Mouse (Mus musculus): Measurements from ENCODE around the gene Nt5dc1. TPM values are rescaled to one million over a fixed set of nuclear protein-coding genes. Genes with fewer than 3 reads are reported as not detected.

Nt5dc1 gene
- polyA plus RNA-seq, 1 experiment = 1.6 TPM

DNA sequence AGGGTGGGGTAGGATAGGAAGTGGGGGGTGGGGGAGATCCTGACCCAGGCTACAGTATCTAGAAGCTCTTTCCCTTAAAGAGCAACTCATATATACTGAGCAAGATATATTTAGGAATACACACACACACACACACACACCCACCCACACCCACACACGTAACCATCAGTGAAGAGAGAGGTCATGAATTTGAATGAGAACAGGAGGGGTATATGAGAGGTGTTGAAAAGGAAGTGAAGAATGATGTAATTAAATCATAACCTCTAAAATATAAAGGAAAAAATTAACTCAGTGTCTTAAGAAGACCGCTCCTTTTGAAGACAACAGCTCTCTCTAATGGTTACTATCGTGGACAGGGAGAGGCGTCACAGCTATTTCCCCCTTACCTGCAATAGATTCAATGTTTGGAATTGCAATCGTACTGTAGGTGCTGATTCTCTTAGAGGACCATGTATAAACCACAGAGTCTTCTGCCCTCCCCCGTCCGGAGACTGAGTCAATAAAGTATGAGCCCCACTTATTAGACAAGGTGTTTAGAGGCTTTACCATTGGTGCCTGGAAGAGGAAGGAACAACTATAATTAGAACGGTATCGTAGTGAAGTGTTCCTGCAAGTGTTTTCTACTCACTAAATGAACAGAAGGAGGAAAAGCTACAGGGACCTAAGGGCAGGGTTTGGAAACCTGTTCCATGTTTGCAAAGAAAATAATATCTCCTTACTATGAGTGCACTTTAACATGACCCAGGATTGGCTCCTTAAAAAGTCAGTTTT, 108.3 kb downstream of the Nt5dc1 start:
- TF ChIP-seq CTCF (IDR thresholded peaks at IDR 0.05; ENCODE audit: borderline replicate concordance, extremely low read depth, insufficient read depth, insufficient read length) (no peak), POLR2A (IDR thresholded peaks at IDR 0.05; ENCODE audit: borderline replicate concordance, extremely low read depth, insufficient read depth, insufficient read length, poor library complexity, severe bottlenecking) (no peak)
- no peak for DNase-seq (ENCODE audit: low read depth)

DNA sequence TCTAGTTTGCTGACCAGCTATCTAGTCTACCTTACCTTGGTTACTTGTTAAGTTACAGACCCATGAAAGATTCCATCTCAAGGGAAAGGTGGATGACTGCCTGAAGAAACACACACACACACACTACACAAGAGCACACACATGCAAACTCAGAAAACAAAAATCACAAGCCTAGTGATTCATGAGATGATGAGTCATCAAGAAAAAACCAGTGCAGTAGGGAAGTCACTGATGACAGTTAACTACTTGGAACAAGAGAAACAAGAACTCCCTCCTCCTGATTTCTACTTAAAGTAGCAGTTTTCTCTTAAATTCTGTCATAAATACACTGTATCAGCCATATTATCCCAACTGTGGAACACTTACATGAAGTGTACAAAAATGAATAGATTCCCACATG, 111.3 kb downstream of the Nt5dc1 start:
- TF ChIP-seq POLR2A (IDR thresholded peaks at IDR 0.05; ENCODE audit: borderline replicate concordance, extremely low read depth, insufficient read depth, insufficient read length, poor library complexity, severe bottlenecking) (no peak), CTCF (IDR thresholded peaks at IDR 0.05; ENCODE audit: borderline replicate concordance, extremely low read depth, insufficient read depth, insufficient read length) (no peak)
- no peak for DNase-seq (ENCODE audit: low read depth)

- DNase-seq (ENCODE audit: low read depth) = no peak
- no peak for TF ChIP-seq POLR2A (IDR thresholded peaks at IDR 0.05; ENCODE audit: borderline replicate concordance, extremely low read depth, insufficient read depth, insufficient read length, poor library complexity, severe bottlenecking)
- TF ChIP-seq CTCF (IDR thresholded peaks at IDR 0.05; ENCODE audit: borderline replicate concordance, extremely low read depth, insufficient read depth, insufficient read length) = no peak
Measured at GRCm38 (mm10) chr10:34300368-34300767, 118.0 kb downstream of the Nt5dc1 start.

GRCm38 (mm10) chr10:34297980-34298753, 120.2 kb downstream of the Nt5dc1 start:
- DNase-seq (ENCODE audit: low read depth) = no peak
- no peak for TF ChIP-seq CTCF (IDR thresholded peaks at IDR 0.05; ENCODE audit: borderline replicate concordance, extremely low read depth, insufficient read depth, insufficient read length)
- no peak for TF ChIP-seq POLR2A (IDR thresholded peaks at IDR 0.05; ENCODE audit: borderline replicate concordance, extremely low read depth, insufficient read depth, insufficient read length, poor library complexity, severe bottlenecking)

DNA sequence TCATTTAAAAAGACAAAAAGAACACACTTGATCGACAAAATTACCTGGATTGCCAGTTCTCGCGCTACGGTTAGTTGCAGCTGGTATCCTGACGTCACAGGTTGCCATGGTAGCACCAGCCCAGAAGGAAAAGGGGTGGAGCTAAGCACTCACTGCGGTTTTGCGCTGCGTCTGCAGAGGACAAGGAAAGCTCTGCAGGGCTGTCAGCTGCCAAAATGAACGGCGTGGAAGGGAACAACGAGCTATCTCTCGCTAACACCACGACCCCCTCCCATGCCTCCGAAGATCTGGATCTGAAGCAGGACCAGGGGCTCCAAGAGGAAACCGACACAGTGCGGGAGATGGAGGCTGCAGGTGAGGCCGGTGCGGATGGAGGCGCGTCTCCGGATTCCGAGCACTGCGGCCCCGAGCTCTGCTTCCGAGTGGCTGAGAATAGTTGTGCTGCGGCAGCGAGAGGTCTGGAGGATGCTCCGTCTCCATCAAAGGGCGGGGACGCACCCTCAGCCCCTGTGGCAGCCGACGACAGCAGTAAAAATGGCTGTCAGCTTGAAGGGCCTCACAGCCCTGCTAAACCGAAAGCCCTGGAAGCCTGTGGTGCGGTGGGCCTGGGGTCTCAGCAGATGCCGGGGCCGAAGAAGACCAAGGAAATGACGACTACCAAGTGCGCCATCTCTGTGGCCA, 120.9 kb downstream of the Nt5dc1 start, which contains the start of gene Tspyl4:
TSS of gene Tspyl4 (plus strand) at position 144 of the 681 bp plus-strand sequence.
- TF ChIP-seq POLR2A (IDR thresholded peaks at IDR 0.05; ENCODE audit: borderline replicate concordance, extremely low read depth, insufficient read depth, insufficient read length, poor library complexity, severe bottlenecking) (peak; percentile 87; the same call in 1 of the 2 replicates), CTCF (IDR thresholded peaks at IDR 0.05; ENCODE audit: borderline replicate concordance, extremely low read depth, insufficient read depth, insufficient read length) (no peak)
- peak; percentile 99 for DNase-seq (ENCODE audit: low read depth)

- DNase-seq (ENCODE audit: low read depth) = no peak
Measured at GRCm38 (mm10) chr10:34296911-34297298, 121.4 kb downstream of the Nt5dc1 start.

DNA sequence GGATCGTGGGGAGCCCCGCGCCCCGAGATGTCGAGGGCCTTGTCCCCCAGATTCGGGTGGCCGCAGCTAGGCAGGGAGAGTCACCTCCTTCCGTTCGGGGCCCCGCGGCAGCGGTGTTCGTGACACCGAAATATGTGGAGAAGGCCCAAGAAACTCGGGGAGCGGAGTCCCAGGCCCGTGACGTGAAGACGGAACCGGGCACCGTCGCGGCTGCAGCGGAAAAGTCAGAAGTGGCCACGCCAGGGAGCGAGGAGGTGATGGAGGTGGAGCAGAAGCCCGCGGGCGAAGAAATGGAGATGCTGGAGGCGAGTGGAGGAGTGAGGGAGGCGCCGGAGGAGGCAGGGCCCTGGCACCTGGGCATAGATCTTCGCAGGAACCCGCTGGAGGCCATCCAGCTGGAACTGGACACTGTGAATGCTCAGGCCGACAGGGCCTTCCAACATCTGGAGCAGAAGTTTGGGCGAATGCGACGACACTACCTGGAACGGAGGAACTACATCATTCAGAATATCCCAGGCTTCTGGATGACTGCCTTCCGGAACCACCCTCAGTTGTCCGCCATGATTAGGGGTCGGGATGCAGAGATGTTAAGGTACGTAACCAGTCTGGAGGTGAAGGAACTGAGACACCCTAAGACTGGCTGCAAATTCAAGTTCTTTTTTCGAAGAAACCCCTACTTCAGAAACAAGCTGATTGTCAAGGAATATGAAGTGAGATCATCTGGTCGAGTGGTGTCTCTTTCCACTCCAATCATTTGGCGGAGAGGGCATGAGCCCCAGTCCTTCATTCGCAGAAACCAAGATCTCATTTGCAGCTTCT, 135.7 kb downstream of the Nt5dc1 start:
- peak; percentile 55 for DNase-seq (ENCODE audit: low read depth)
- TF ChIP-seq POLR2A (IDR thresholded peaks at IDR 0.05; ENCODE audit: borderline replicate concordance, extremely low read depth, insufficient read depth, insufficient read length, poor library complexity, severe bottlenecking) (no peak), CTCF (IDR thresholded peaks at IDR 0.05; ENCODE audit: borderline replicate concordance, extremely low read depth, insufficient read depth, insufficient read length) (no peak)

More at GRCm38 (mm10) chr10:34296911-34297298, 121.4 kb downstream of the Nt5dc1 start:
- TF ChIP-seq CTCF (IDR thresholded peaks at IDR 0.05; ENCODE audit: borderline replicate concordance, extremely low read depth, insufficient read depth, insufficient read length) = no peak
- no peak for TF ChIP-seq POLR2A (IDR thresholded peaks at IDR 0.05; ENCODE audit: borderline replicate concordance, extremely low read depth, insufficient read depth, insufficient read length, poor library complexity, severe bottlenecking)

GRCm38 (mm10) chr10:34281962-34282388, 136.4 kb downstream of the Nt5dc1 start, which contains the start of gene Tspyl1:
Gene Tspyl1, plus strand, starts transcription at chr10:34282190.
- peak; percentile 99 for DNase-seq (ENCODE audit: low read depth)
- no peak for TF ChIP-seq CTCF (IDR thresholded peaks at IDR 0.05; ENCODE audit: borderline replicate concordance, extremely low read depth, insufficient read depth, insufficient read length)
- peak; percentile 82; the same call in 1 of the 2 replicates for TF ChIP-seq POLR2A (IDR thresholded peaks at IDR 0.05; ENCODE audit: borderline replicate concordance, extremely low read depth, insufficient read depth, insufficient read length, poor library complexity, severe bottlenecking)

DNA sequence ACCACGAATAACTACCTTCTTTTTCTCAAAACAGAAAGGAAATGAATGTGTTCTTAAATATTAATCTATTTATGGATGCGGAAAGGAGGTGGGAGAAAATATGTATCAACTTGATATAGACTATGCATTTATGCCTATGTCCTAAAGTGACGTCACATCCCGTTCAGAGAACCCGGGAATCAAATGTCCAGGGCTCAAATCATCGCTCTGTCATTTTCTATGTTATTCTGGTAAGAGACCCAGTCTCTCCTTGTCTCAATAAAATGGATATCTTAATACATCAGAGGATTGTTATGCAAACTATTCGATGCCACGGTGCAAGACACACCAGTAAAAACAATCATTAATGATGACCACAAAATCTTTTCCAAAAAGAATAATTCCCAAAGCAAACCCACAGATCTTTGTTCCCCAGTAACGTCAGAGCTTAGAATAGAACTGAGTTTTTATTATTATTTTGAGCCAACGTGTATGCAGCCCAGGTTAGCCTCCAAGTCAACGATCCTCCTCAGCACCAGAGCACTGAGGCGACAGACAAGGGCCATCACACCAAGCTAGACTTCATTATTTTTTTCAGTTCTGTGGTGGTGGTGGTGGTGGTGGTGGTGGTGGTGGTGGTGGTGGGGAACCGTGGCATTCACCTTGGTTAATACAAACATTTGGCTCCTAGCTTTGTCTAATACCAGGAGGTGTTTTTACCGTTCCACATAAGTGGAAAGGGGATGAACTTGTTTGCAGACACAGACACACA, 137.0 kb downstream of the Nt5dc1 start:
- TF ChIP-seq POLR2A (IDR thresholded peaks at IDR 0.05; ENCODE audit: borderline replicate concordance, extremely low read depth, insufficient read depth, insufficient read length, poor library complexity, severe bottlenecking) (no peak), CTCF (IDR thresholded peaks at IDR 0.05; ENCODE audit: borderline replicate concordance, extremely low read depth, insufficient read depth, insufficient read length) (no peak)
- peak; percentile 67 for DNase-seq (ENCODE audit: low read depth)

All from brain, embryonic 14.5 days (tissue).